Mouse (Mus musculus): ENCODE results near the gene Ppara. TPM values are rescaled to one million over a fixed set of nuclear protein-coding genes. Genes with fewer than 3 reads are reported as not detected.

Ppara gene
- polyA plus RNA-seq, 1 experiment from 2014 or later: 5.1 TPM

DNA sequence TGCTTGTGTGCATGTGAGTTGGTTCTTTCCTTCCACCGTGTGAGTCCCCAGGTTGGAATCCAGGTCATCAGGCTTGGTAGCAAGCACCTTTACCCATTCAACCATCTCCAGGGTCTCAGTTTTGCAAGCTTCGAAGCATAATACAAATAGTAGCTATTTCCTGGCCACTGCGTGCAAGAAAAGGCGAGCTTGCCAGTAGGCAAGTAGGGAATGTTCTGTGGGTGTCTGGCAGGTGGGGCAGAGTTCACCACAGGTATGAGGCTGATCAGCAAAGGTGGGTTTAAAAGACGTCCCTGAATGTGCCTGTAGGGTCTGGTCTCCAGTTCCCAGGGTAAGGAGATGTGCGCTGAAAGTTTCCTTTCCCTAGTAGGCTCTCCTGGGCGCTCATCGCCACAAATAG is 635 bp upstream of the Ppara start:
- Histone ChIP-seq H3K4me1 (ENCODE audit: insufficient read depth, low read length) (peaks cover 10% of the 10 kb centered on the region; the same call in 1 of the 2 replicates), H3K4me2 (replicated peaks; ENCODE audit: low read depth, low read length) (peak overlapping the region; percentile 86), H3K9me3 (ENCODE audit: low read length) (no peaks in the 10 kb centered on the region), H3K9ac (replicated peaks; ENCODE audit: low read length) (peak overlapping the region; percentile 74; the same call in 1 of the 2 replicates), H3K4me3 (ENCODE audit: low read length) (peak overlapping the region; percentile 80), H3K27me3 (ENCODE audit: insufficient read depth, low read length) (peaks cover 48% of the 10 kb centered on the region), H3K36me3 (ENCODE audit: insufficient read depth, low read length) (no peaks in the 10 kb centered on the region), H3K27ac (ENCODE audit: low read length) (no peak overlapping the region)
- WGBS: 33% methylated on average over 8 of the region's 8 CpGs
- no peak for ATAC-seq (ENCODE audit: low FRiP score, low TSS enrichment)

DNA sequence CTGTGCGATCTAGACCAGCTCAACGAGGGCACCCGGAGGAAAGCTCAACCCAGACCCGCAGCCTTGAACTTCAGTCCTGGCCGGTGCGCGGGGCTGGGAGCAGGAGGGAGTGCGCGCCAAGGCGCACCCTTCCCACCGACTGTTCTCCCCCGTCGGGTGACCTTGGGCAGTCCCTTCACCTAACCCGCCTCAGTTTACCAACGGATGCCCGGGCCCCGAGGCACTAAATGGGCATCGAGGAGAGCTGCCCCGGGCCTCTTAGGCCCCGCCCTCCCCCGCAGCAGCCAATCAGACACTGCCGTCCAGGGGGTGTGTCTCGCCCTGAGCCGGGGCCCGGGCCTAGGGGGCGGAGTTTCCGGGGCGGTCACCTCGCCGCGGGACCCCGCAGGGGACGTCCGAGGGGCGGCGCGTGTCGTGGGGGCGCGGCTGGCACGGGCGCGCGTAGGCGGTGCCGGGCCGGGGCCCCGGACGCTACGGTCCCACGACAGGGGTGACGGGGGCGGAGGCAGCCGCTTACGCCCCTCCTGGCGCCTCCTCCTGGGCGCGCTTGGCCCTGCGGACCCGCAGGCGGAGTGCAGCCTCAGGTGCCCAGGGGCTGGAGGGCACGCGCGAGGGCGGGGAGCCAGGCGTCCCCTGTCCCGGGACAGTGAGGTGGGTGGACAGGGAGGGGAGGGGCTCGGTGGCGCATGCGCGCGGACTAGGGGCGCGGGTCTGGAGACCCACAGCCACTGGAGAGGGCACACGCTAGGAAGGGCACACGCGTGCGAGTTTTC is 466 bp downstream of the Ppara start:
- Histone ChIP-seq H3K4me2 (replicated peaks; ENCODE audit: low read depth, low read length) (peak overlapping the region; percentile 86), H3K4me3 (ENCODE audit: low read length) (peak overlapping the region; percentile 80), H3K4me1 (ENCODE audit: insufficient read depth, low read length) (peaks cover 10% of the 10 kb centered on the region; the same call in 1 of the 2 replicates), H3K27me3 (ENCODE audit: insufficient read depth, low read length) (peaks cover 48% of the 10 kb centered on the region), H3K27ac (ENCODE audit: low read length) (peak overlapping the region; percentile 40; the same call in 1 of the 2 replicates), H3K9ac (replicated peaks; ENCODE audit: low read length) (peak overlapping the region; percentile 74), H3K36me3 (ENCODE audit: insufficient read depth, low read length) (no peaks in the 10 kb centered on the region), H3K9me3 (ENCODE audit: low read length) (no peaks in the 10 kb centered on the region)
- WGBS: 0% methylated on average over 61 of the region's 78 CpGs
- peak; percentile 97 for ATAC-seq (ENCODE audit: low FRiP score, low TSS enrichment)

DNA sequence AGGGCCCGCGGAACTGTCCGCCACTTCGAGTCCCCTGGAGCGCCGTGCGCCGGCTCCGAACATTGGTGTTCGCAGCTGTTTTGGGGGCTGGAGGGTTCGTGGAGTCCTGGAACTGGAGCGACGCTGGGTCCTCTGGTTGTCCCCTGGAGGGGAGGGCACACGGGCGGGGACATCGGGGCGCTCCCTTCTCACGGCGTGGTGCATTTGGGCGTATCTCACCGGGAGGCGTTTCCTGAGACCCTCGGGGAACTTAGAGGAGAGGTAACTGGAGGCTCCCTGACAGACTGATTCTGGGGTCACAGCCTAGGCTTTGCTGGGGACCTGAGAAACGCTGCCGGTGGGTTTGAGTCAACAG is 1.0 kb downstream of the Ppara start:
- Histone ChIP-seq H3K4me1 (ENCODE audit: insufficient read depth, low read length) (peaks cover 10% of the 10 kb centered on the region; the same call in 1 of the 2 replicates), H3K4me2 (replicated peaks; ENCODE audit: low read depth, low read length) (peak overlapping the region; percentile 86), H3K36me3 (ENCODE audit: insufficient read depth, low read length) (no peaks in the 10 kb centered on the region), H3K9ac (replicated peaks; ENCODE audit: low read length) (peak overlapping the region; percentile 74), H3K4me3 (ENCODE audit: low read length) (peak overlapping the region; percentile 80), H3K27me3 (ENCODE audit: insufficient read depth, low read length) (peaks cover 48% of the 10 kb centered on the region), H3K27ac (ENCODE audit: low read length) (no peak overlapping the region), H3K9me3 (ENCODE audit: low read length) (no peaks in the 10 kb centered on the region)
- under 1% methylated on average over 25 of the region's 25 CpGs for WGBS
- no peak; the same call in 1 of the 2 replicates for ATAC-seq (ENCODE audit: low FRiP score, low TSS enrichment)

DNA sequence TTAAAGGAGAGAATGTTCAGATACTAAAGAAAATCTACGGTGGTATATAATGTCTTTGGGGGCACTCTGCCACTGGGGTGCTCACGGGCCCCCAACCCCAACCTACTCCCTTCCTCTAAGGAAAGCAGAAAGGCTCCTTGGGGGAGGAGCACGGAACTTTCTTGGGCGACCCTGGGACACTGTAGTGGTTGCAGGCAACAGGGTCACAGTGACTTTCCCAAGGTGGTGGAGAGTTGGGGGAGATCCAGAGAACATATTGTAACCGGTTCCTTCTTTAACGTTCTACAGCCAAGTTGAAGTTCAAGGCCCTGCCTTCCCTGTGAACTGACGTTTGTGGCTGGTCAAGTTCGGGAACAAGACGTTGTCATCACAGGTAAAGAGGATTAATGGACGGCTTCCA is 1.7 kb downstream of the Ppara start:
- Histone ChIP-seq H3K27me3 (ENCODE audit: insufficient read depth, low read length) (peaks cover 48% of the 10 kb centered on the region), H3K9ac (replicated peaks; ENCODE audit: low read length) (no peak overlapping the region; the same call in 1 of the 2 replicates), H3K36me3 (ENCODE audit: insufficient read depth, low read length) (no peaks in the 10 kb centered on the region), H3K4me3 (ENCODE audit: low read length) (peak overlapping the region; percentile 80), H3K4me1 (ENCODE audit: insufficient read depth, low read length) (peaks cover 10% of the 10 kb centered on the region; the same call in 1 of the 2 replicates), H3K9me3 (ENCODE audit: low read length) (no peaks in the 10 kb centered on the region), H3K27ac (ENCODE audit: low read length) (no peak overlapping the region), H3K4me2 (replicated peaks; ENCODE audit: low read depth, low read length) (peak overlapping the region; percentile 86)
- 53% methylated on average over 10 of the region's 10 CpGs for WGBS
- ATAC-seq (ENCODE audit: low FRiP score, low TSS enrichment): no peak

DNA sequence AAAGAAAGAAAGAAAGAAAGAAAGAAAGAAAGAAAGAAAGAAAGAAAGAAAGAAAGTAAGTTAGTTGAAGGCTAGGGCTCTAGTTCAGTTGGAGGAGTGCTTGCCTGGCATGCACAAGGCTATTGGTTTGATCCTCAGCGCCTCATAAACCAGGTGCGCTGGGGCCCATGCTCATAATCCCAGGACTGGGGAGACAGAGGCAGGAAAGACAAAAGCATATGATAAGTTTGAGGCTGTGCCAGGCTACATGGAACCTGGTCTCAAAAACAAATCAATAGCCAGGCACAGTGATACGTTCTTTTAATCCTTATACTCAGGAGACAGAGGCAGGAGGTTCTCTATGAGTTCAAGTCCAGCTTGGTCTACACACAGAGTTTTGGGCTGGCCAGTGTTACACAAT is 3.6 kb downstream of the Ppara start:
- peaks cover 37% of the 10 kb centered on the region for H3K27me3 ChIP-seq (ENCODE audit: insufficient read depth, low read length)
- peaks cover 10% of the 10 kb centered on the region; the same call in 1 of the 2 replicates for H3K4me1 ChIP-seq (ENCODE audit: insufficient read depth, low read length)
- no peak overlapping the region for H3K4me3 ChIP-seq (ENCODE audit: low read length)
- no peak overlapping the region for H3K27ac ChIP-seq (ENCODE audit: low read length)
- no peak for ATAC-seq (ENCODE audit: low FRiP score, low TSS enrichment)
- no peaks in the 10 kb centered on the region for H3K36me3 ChIP-seq (ENCODE audit: insufficient read depth, low read length)
- H3K9me3 ChIP-seq (ENCODE audit: low read length): no peaks in the 10 kb centered on the region
- no peak overlapping the region for H3K9ac ChIP-seq (replicated peaks; ENCODE audit: low read length)
- H3K4me2 ChIP-seq (replicated peaks; ENCODE audit: low read depth, low read length): no peak overlapping the region
- 81% methylated on average over 3 of the region's 3 CpGs for WGBS

DNA sequence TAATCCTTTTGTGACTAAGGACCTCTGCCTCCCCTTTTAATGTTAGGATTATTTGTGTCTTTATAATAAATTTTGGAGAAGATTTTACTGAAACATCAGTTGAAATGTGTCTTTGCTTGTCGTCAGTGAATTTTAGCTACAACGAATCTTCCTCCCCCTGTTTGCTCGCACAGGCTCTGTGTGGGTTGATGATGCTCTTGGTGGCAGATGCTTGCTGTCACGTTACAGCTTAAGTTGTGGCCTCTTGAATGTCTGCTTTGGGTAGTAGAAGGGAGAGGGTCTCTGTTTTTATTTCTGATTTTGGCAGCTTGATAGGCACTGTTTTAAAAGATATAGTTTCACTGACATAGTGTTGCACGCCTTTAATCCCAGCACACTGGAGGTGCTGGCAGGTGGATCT is 4.2 kb downstream of the Ppara start:
- H3K4me3 ChIP-seq (ENCODE audit: low read length): no peak overlapping the region
- no peaks in the 10 kb centered on the region for H3K9me3 ChIP-seq (ENCODE audit: low read length)
- WGBS: 75% methylated on average over 5 of the region's 5 CpGs
- peaks cover 10% of the 10 kb centered on the region; the same call in 1 of the 2 replicates for H3K4me1 ChIP-seq (ENCODE audit: insufficient read depth, low read length)
- H3K27me3 ChIP-seq (ENCODE audit: insufficient read depth, low read length): peaks cover 32% of the 10 kb centered on the region
- no peaks in the 10 kb centered on the region for H3K36me3 ChIP-seq (ENCODE audit: insufficient read depth, low read length)
- H3K4me2 ChIP-seq (replicated peaks; ENCODE audit: low read depth, low read length): no peak overlapping the region
- no peak overlapping the region for H3K27ac ChIP-seq (ENCODE audit: low read length)
- no peak overlapping the region for H3K9ac ChIP-seq (replicated peaks; ENCODE audit: low read length)
- ATAC-seq (ENCODE audit: low FRiP score, low TSS enrichment): no peak

DNA sequence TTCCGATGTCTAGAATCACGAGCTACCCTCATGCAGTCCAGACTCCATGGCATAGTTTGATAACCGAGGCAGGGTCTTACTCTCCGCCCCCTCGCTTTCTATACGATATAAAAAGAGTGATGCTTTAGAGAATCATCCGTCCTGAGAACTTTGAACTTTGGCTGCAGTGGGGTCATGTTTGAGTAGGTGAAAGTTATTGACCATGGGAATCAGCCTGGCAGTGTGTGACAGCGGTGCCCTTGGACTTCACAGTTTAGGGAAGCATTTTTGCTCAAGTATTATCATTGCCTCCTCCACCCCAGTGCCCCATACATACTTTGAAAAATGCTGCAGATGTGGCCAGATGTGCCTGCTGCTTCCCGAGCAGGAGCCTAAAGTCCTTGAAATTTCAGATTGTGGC is 7.8 kb downstream of the Ppara start:
- Histone ChIP-seq H3K4me3 (ENCODE audit: low read length) (no peak overlapping the region), H3K4me1 (ENCODE audit: insufficient read depth, low read length) (no peaks in the 10 kb centered on the region), H3K36me3 (ENCODE audit: insufficient read depth, low read length) (no peaks in the 10 kb centered on the region), H3K9ac (replicated peaks; ENCODE audit: low read length) (no peak overlapping the region), H3K27ac (ENCODE audit: low read length) (no peak overlapping the region), H3K9me3 (ENCODE audit: low read length) (no peaks in the 10 kb centered on the region), H3K4me2 (replicated peaks; ENCODE audit: low read depth, low read length) (no peak overlapping the region), H3K27me3 (ENCODE audit: insufficient read depth, low read length) (no peaks in the 10 kb centered on the region)
- 78% methylated on average over 9 of the region's 9 CpGs for WGBS
- no peak for ATAC-seq (ENCODE audit: low FRiP score, low TSS enrichment)

DNA sequence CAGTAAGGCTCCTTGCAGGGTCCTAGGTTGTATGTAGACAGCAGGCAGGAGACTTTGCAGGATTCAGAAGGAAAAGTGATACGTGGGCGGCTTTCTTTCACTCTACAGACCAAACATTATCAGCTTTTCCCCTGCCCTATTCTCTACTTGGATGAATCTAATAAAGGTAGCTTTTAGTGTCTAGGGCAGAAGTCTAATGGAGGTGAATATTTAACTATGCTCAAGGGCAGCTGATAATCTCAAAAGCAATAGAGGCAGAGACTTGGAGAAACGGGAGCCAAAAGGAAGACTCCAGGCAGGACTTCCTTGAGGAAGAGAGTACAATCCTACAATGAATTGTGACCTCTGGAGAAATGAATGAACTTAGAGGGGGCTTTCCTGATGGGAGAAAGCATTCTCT is 9.2 kb downstream of the Ppara start:
- no peak overlapping the region for H3K4me2 ChIP-seq (replicated peaks; ENCODE audit: low read depth, low read length)
- no peak overlapping the region for H3K4me3 ChIP-seq (ENCODE audit: low read length)
- no peak overlapping the region for H3K9ac ChIP-seq (replicated peaks; ENCODE audit: low read length)
- H3K4me1 ChIP-seq (ENCODE audit: insufficient read depth, low read length): no peaks in the 10 kb centered on the region
- no peaks in the 10 kb centered on the region for H3K36me3 ChIP-seq (ENCODE audit: insufficient read depth, low read length)
- no peaks in the 10 kb centered on the region for H3K9me3 ChIP-seq (ENCODE audit: low read length)
- WGBS: 53% methylated on average over 3 of the region's 3 CpGs
- no peak for ATAC-seq (ENCODE audit: low FRiP score, low TSS enrichment)
- H3K27ac ChIP-seq (ENCODE audit: low read length): no peak overlapping the region
- H3K27me3 ChIP-seq (ENCODE audit: insufficient read depth, low read length): no peaks in the 10 kb centered on the region

DNA sequence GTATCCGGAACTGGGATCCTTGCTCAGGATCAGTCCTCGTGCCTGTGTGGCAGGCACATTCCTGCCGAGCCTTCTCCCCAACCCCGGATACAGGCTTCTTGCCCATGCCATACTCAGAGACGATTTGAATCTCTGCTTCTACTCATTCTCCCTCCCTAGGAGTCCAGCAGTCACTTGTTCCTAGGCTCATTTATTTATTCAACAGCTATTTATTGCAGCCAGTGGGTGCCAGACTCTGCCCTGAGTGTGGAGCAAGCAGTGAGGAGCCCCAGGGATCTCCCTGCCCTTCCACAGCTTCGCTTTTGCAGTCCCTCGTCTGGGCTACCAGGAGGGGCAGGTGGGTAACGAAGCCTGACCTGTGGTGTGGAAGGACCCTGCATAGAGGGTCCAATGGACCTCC is 11.4 kb downstream of the Ppara start:
- Histone ChIP-seq H3K4me1 (ENCODE audit: insufficient read depth, low read length) (no peaks in the 10 kb centered on the region), H3K9me3 (ENCODE audit: low read length) (no peaks in the 10 kb centered on the region), H3K27me3 (ENCODE audit: insufficient read depth, low read length) (no peaks in the 10 kb centered on the region), H3K27ac (ENCODE audit: low read length) (no peak overlapping the region), H3K36me3 (ENCODE audit: insufficient read depth, low read length) (no peaks in the 10 kb centered on the region), H3K9ac (replicated peaks; ENCODE audit: low read length) (no peak overlapping the region), H3K4me2 (replicated peaks; ENCODE audit: low read depth, low read length) (no peak overlapping the region), H3K4me3 (ENCODE audit: low read length) (no peak overlapping the region)
- no peak for ATAC-seq (ENCODE audit: low FRiP score, low TSS enrichment)
- 67% methylated on average over 8 of the region's 8 CpGs for WGBS

DNA sequence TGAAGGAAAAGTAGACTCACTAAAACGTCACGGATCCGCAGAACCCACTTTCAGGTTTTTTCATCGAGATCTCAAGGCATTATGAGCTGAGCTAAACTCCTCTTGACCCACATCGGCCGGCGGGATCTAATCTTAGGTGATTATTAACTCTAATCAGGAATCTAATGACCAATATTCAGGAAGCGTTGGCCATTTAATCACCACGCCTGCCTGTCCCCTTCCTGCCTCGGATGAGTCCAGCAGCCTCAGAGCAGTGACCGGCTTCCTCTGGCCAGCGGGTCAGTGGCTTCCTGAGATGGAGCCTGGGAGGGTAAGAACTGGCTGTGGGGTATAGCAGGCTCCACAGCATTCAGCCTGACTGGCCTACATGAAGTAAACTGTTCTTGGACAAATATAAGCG is 11.9 kb downstream of the Ppara start:
- no peak for ATAC-seq (ENCODE audit: low FRiP score, low TSS enrichment)

More for the DNA sequence above, 11.9 kb downstream of the Ppara start:
- 56% methylated on average over 13 of the region's 13 CpGs for WGBS
- Histone ChIP-seq H3K4me1 (ENCODE audit: insufficient read depth, low read length) (no peaks in the 10 kb centered on the region), H3K4me2 (replicated peaks; ENCODE audit: low read depth, low read length) (no peak overlapping the region), H3K27ac (ENCODE audit: low read length) (no peak overlapping the region), H3K9me3 (ENCODE audit: low read length) (no peaks in the 10 kb centered on the region), H3K4me3 (ENCODE audit: low read length) (no peak overlapping the region), H3K36me3 (ENCODE audit: insufficient read depth, low read length) (no peaks in the 10 kb centered on the region), H3K27me3 (ENCODE audit: insufficient read depth, low read length) (no peaks in the 10 kb centered on the region), H3K9ac (replicated peaks; ENCODE audit: low read length) (no peak overlapping the region)

All from kidney, embryonic 16.5 days (tissue).